Mouse (Mus musculus): ENCODE measurements around the gene Ect2.

- no peak for TF ChIP-seq CTCF (IDR thresholded peaks at IDR 0.05; ENCODE audit: borderline replicate concordance, insufficient read depth, low read length)
- no peak for TF ChIP-seq POLR2A (IDR thresholded peaks at IDR 0.05; ENCODE audit: low read depth, low read length)
Measured at GRCm38 (mm10) chr3:27170257-27170656, 16.6 kb upstream of the Ect2 start.
